Mouse (Mus musculus) stomach, postnatal 0 days (tissue): ENCODE data around the gene Rhoh.

ENCODE experiments used
- CTCF ChIP-seq: IDR thresholded peaks from 2 replicates; pipeline ENCODE4 v1.5.1; 2016; ENCODE audit warnings: antibody characterized with exemption, low read depth, mild to moderate bottlenecking, moderate library complexity
- EP300 ChIP-seq: optimal IDR thresholded peaks from 2 replicates; pipeline ENCODE3; 2016; ENCODE audit warnings: antibody characterized with exemption

- TF ChIP-seq CTCF (no peak), EP300 (no peak)
These were observed 69.2 kb downstream of the Rhoh start for GRCm38 (mm10) chr5:65930171-65930570.
